Mouse (Mus musculus) liver, embryonic 13.5 days (tissue): ENCODE measurements around the gene Btf3l4. TPM values are rescaled to one million over a fixed set of nuclear protein-coding genes. Genes with fewer than 3 reads are reported as not detected.

Experiments
- ATAC-seq: fragments of 200-750 bp; cut with Nextera tagmentation; 2 replicates; pipeline ENCODE4 v1.8.0; 2017; ENCODE audit warnings: low read depth, mild to moderate bottlenecking, moderate number of reproducible peaks, moderate library complexity
- DNase-seq: peaks from one replicate; pipeline ENCODE4 v3.0.0; 2022
- H3K27ac ChIP-seq: fragments of 300-500 bp; sonication (generic); 2 replicates; pipeline ENCODE4 v1.5.1; 2015; ENCODE audit warnings: moderate library complexity, mild to moderate bottlenecking, inconsistent platforms
- H3K27me3 ChIP-seq: fragments of 300-500 bp; sonication (generic); 2 replicates; pipeline ENCODE4 v1.6.1; 2015; ENCODE audit warnings: mild to moderate bottlenecking, inconsistent platforms
- H3K36me3 ChIP-seq: fragments of 300-500 bp; sonication (generic); 2 replicates; pipeline ENCODE4 v1.6.1; 2015; ENCODE audit warnings: mild to moderate bottlenecking, inconsistent platforms
- H3K4me1 ChIP-seq: fragments of 300-500 bp; sonication (generic); replicated peaks from 2 replicates; pipeline ENCODE4 v1.6.1; 2015; ENCODE audit warnings: inconsistent platforms
- H3K4me2 ChIP-seq: fragments of 300-500 bp; sonication (generic); 2 replicates; pipeline ENCODE4 v1.6.1; 2015; ENCODE audit warnings: inconsistent platforms, mild to moderate bottlenecking, moderate library complexity
- H3K4me3 ChIP-seq: fragments of 300-500 bp; sonication (generic); replicated peaks from 2 replicates; pipeline ENCODE4 v1.5.1; 2015; ENCODE audit warnings: mild to moderate bottlenecking, inconsistent platforms
- H3K9ac ChIP-seq: fragments of 300-500 bp; sonication (generic); 2 replicates; pipeline ENCODE4 v1.6.1; 2015; ENCODE audit warnings: mild to moderate bottlenecking, inconsistent platforms
- H3K9me3 ChIP-seq: fragments of 300-500 bp; sonication (generic); replicated peaks from 2 replicates; pipeline ENCODE4 v1.6.1; 2016; ENCODE audit warnings: inconsistent platforms
- WGBS: fragments of 180-500 bp; shearing (Covaris S2); methylation state at CpG from one replicate; pipeline ENCODE4 v1.1.7; 2015; ENCODE audit not compliant: insufficient replicate concordance; 5-methylcytosine and 5-hydroxymethylcytosine counted together
- polyA plus RNA-seq: library from polyadenylated mRNA; unstranded; fragments of >200 nt; fragmentation: Nextera tagmentation; extraction: Ambion mirVana; gene quantifications from 2 replicates; pipeline ENCODE4 v1.2.1, GENCODE M21; 2015

Gene Btf3l4
- 56.9 and 63.5 TPM in 2 replicates for polyA plus RNA-seq

DNA sequence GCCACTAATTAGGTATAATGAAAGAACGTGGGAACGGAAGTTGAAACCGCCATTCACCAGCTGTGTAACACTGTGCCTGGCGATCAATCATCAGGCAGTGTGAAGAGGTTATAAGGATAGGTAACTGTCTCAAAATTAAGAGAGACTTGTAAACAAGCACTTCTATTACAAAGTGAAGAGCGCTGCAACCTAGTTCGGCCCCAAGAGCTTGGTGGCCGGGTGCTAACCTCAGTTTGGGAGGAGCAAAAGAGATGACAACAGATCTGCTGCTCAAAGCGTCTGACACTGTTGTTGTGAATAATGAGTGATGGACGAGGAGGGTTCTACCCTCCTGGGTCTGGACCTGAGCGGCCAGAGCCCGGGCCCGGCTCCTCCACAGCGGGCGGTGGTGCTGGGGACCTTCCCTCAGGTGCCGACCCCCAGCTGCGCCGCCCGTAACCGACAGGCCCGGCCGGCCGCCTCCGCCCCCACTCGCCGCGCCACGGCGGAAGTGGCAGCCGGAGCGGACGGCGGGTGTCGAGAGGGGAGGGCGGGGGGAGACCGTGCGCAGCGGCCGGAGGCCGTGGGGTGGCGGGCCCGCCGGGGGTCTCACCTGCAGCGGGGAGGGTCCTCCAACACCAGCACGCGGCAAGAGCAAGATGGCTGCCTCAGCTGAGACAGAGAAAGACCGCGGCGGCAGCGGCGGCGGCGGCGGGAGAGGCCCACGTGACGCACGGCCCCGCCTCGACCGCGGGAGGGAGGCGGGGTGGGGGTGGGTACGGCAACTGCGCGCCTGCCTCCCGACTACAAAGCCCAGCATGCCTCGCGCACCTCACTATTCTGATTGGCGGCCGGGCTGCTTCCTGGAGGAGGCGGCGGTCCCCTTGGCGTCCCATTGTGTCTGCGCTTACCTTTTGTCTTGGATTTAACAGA lies at the start of gene Btf3l4:
Btf3l4 (minus strand) TSS at position 699 of the 912 bp plus-strand sequence.
- Histone ChIP-seq H3K27ac (peak within 1 kb of the TSS; percentile 93), H3K9me3 (no peaks in the 10 kb centered on the region), H3K4me1 (peaks cover 35% of the 10 kb centered on the region), H3K4me3 (peak within 1 kb of the TSS; percentile 83), H3K27me3 (no peaks in the 10 kb centered on the region), H3K4me2 (peak within 1 kb of the TSS; percentile 93), H3K9ac (peak within 1 kb of the TSS; percentile 92), H3K36me3 (peaks cover 11% of the 10 kb centered on the region)
- under 1% methylated on average over 72 of the region's 73 CpGs for WGBS
- ATAC-seq: peak; percentile 95
- DNase-seq: peak; percentile 90

DNA sequence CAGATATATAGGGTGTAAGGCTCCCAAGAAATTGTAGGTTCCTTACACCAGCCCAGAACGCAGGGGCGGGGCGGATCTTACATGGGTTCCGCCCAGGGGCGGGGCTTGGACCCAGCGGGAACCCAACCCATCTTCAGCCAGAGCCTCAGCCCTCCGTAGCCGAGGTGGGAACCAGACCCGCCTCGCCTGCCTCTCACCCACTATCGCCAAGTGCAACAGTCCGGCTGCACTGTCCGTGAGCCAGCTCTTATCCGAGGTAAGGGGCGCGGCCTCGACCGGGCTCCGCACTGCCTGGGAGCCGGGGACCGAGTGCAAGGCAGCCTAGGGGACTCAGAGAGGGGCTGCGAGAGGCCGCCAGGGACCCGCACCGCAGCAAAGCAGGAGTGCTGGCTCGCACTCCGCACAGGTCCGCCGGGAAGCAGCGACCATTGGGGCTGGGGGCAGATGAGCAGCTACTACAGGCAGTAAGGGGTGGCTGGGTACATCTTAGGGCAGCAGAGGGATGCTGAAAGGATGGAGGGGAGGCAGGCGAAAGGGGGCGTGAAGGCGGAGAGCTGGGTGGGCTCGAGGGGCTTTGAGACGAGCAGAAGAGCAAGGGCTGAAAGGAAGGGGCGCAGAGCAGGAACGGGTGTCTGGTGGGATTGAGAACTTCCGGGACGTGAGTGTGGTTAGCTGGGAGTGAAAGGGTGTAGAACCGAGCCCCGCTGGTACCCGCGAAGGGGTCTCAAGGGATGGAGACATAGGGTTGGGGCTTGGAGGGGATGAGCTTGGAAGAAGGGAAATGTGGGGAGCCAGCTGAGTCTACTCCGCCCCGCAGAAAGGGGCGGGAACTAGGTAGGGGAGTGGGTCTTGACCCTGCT lies 45.8 kb upstream of the Btf3l4 start, which contains the start of gene Rab3b:
Rab3b (plus strand) TSS at position 101 of the 860 bp plus-strand sequence.
- Histone ChIP-seq H3K9me3 (no peaks in the 10 kb centered on the region), H3K4me3 (peak within 1 kb of the TSS; percentile 57), H3K4me1 (peaks cover 14% of the 10 kb centered on the region), H3K36me3 (no peaks in the 10 kb centered on the region), H3K27ac (no peak within 1 kb of the TSS), H3K27me3 (peaks cover 23% of the 10 kb centered on the region), H3K9ac (peak within 1 kb of the TSS; percentile 63), H3K4me2 (peak within 1 kb of the TSS; percentile 88)
- under 1% methylated on average over 46 of the region's 46 CpGs for WGBS
- ATAC-seq (peak; percentile 96), DNase-seq (peak; percentile 71)

GRCm38 (mm10) chr4:108877901-108878300 lies 44.5 kb upstream of the Btf3l4 start:
- Histone ChIP-seq H3K4me3 (no peak overlapping the region), H3K9ac (no peak overlapping the region), H3K36me3 (no peaks in the 10 kb centered on the region), H3K27ac (no peak overlapping the region), H3K9me3 (no peaks in the 10 kb centered on the region), H3K4me1 (peaks cover 14% of the 10 kb centered on the region), H3K4me2 (no peak overlapping the region), H3K27me3 (peaks cover 23% of the 10 kb centered on the region)
- ATAC-seq (no peak), DNase-seq (no peak)
- WGBS: 62% methylated on average over 6 of the region's 6 CpGs

- DNase-seq (no peak), ATAC-seq (no peak)
- H3K4me3 ChIP-seq: no peak overlapping the region
- peaks cover 4% of the 10 kb centered on the region for H3K27me3 ChIP-seq
- H3K36me3 ChIP-seq: no peaks in the 10 kb centered on the region
- H3K4me1 ChIP-seq: peaks cover 4% of the 10 kb centered on the region
- H3K27ac ChIP-seq: no peak overlapping the region
- no peak overlapping the region for H3K4me2 ChIP-seq
- H3K9ac ChIP-seq: no peak overlapping the region
- WGBS: 72% methylated on average over 5 of the region's 5 CpGs
- H3K9me3 ChIP-seq: no peaks in the 10 kb centered on the region
Measured at GRCm38 (mm10) chr4:108873746-108874145, 40.3 kb upstream of the Btf3l4 start.

GRCm38 (mm10) chr4:108869730-108870374 lies 36.4 kb upstream of the Btf3l4 start:
- no peak overlapping the region for H3K9ac ChIP-seq
- 0 out of 2 replicates have a peak, but pooled peaks have one; percentile 47 for ATAC-seq
- H3K4me1 ChIP-seq: peaks cover 18% of the 10 kb centered on the region
- no peaks in the 10 kb centered on the region for H3K9me3 ChIP-seq
- H3K27ac ChIP-seq: no peak overlapping the region
- no peak overlapping the region for H3K4me2 ChIP-seq
- H3K36me3 ChIP-seq: no peaks in the 10 kb centered on the region
- 30% methylated on average over 10 of the region's 10 CpGs for WGBS
- H3K4me3 ChIP-seq: no peak overlapping the region
- no peaks in the 10 kb centered on the region for H3K27me3 ChIP-seq
- DNase-seq: peak; percentile 71

DNA sequence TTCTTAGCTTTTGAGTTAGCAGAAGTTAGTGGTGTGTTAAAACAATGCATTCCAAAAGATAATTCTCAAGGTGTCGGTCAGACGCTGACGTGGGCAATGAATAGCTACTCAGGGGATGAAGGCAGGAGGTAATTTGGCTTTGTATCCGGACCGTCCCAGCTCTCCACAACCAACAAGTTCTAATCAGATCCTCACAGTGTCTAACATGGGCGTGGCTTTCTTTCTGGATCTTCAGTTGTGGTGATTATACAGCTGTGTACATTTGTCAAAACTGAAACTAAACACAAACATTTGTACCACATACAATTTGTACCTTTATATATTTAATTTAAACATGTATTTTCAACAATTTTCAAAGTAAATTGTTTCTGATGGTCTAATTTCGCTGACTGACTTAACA lies 33.4 kb upstream of the Btf3l4 start:
- Histone ChIP-seq H3K4me3 (peak overlapping the region; percentile 18; the same call in 1 of the 2 replicates), H3K27ac (peak overlapping the region; percentile 51; the same call in 1 of the 2 replicates), H3K27me3 (no peaks in the 10 kb centered on the region), H3K4me2 (peak overlapping the region; percentile 51), H3K9ac (no peak overlapping the region), H3K9me3 (no peaks in the 10 kb centered on the region), H3K4me1 (peaks cover 18% of the 10 kb centered on the region), H3K36me3 (no peaks in the 10 kb centered on the region)
- ATAC-seq (peak; percentile 91), DNase-seq (peak; percentile 47)
- WGBS: 24% methylated on average over 7 of the region's 7 CpGs

GRCm38 (mm10) chr4:108848505-108848848 lies 15.1 kb upstream of the Btf3l4 start, which contains the start of gene A730015C16Rik:
A730015C16Rik (minus strand) TSS chr4:108848619.
- 4% methylated on average over 20 of the region's 20 CpGs for WGBS
- Histone ChIP-seq H3K27me3 (no peaks in the 10 kb centered on the region), H3K4me1 (peaks cover 28% of the 10 kb centered on the region), H3K4me3 (peak within 1 kb of the TSS; percentile 89), H3K36me3 (peaks cover 9% of the 10 kb centered on the region), H3K27ac (peak within 1 kb of the TSS; percentile 79), H3K9ac (peak within 1 kb of the TSS; percentile 87), H3K9me3 (no peaks in the 10 kb centered on the region), H3K4me2 (peak within 1 kb of the TSS; percentile 94)
- ATAC-seq (peak; percentile 43), DNase-seq (peak; percentile 5)

DNA sequence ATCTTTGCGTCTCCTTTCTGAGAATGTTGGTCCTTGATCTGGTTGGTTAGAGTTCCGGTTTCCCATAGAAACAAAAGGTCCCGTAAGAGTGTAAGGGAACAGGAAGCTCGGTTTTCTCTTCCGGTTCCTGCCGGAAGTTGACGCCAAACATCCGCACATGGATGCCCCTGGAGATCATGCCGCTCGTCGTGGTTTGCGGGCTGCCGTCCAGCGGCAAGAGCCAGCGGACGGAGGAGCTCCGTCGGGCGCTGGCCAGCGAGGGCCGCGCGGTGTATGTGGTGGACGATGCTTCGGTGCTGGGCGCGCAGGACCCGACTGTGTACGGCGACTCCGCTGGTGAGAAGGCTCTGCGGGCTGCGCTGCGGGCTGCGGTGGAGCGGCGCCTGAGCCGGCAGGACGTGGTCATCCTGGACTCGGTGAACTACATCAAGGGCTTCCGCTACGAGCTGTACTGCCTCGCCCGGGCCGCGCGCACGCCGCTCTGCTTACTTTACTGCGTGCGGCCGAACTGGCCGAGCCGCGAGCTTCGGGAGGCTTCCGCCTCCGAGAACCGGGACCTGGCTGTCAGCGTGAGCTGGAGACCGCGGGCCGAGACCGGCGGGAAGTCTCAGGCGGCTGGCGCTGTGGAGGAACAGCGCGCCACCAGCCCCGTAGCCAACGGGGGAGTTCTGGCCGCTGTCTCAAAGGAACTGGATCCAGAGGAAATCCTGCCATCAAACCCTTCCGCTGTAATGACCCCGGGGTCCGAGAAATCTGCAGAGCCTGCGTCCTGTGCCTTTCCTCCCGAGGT lies 14.5 kb upstream of the Btf3l4 start, which contains the start of gene Kti12:
Kti12 (plus strand) TSS at position 71 of the 790 bp plus-strand sequence.
- Histone ChIP-seq H3K4me2 (peak within 1 kb of the TSS; percentile 94), H3K27me3 (no peaks in the 10 kb centered on the region), H3K36me3 (0 out of 2 replicates have a peak, but pooled peaks cover 7% of the 10 kb centered on the region), H3K27ac (peak within 1 kb of the TSS; percentile 79), H3K4me1 (peaks cover 33% of the 10 kb centered on the region), H3K9me3 (no peaks in the 10 kb centered on the region), H3K9ac (peak within 1 kb of the TSS; percentile 87), H3K4me3 (peak within 1 kb of the TSS; percentile 89)
- DNase-seq: peak; percentile 65
- under 1% methylated on average over 77 of the region's 77 CpGs for WGBS
- ATAC-seq: peak; percentile 87

- Histone ChIP-seq H3K36me3 (0 out of 2 replicates have a peak, but pooled peaks cover 2% of the 10 kb centered on the region), H3K27me3 (no peaks in the 10 kb centered on the region), H3K9ac (no peak overlapping the region), H3K27ac (no peak overlapping the region), H3K4me2 (no peak overlapping the region), H3K4me3 (no peak overlapping the region), H3K9me3 (no peaks in the 10 kb centered on the region), H3K4me1 (peaks cover 33% of the 10 kb centered on the region)
- DNase-seq (no peak), ATAC-seq (no peak)
- WGBS: 73% methylated on average over 5 of the region's 5 CpGs
Measured at GRCm38 (mm10) chr4:108845824-108846569, 12.6 kb upstream of the Btf3l4 start.
